8 mouse cellular contexts compared by ENCODE assay signal in the genomic region with DNA sequence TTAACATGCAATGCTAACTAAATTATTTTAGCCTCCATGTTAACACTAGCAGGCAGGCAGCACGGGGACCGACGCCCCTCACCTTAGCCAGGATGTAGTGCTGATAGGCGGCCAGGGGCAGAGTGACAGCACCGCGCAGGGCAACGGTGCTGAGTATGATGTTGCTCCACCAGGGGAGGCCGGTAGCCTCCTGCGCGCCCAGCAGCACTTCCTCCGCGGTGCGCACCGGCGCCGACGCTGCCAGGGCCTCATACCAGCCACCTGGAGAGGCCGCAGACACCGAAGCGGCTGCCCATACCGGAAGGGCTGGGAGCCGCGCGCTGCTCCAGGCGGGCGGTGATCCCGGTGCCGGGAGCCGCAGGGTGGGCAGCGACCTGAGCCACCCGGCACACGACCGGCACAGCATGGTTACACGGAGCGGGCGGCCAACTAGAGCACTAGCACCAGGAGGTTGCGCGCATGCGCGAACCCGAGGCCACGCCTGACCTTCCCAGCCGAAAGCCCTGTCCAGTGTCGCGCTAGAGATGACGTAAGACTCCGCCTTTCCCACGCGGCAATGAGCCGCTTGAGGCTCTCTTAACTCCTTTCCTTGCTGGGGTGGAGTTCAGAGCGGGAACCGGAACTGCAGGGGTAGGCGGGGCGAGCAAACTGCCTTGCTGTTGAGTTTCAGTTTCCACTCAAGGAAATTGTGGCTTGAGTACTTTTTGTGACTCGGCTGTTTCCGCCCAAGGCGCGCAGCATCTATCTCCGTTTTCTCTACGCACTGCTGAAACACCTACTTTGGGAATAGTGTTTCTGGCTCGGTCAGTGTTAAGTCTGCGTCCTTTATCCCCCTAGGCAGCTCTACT. TPM values are rescaled to one million over a fixed set of nuclear protein-coding genes. Genes with fewer than 3 reads are reported as not detected.
DNase-seq lines count a peak whose midpoint lies in the region; ATAC-seq and TF ChIP-seq lines count a peak whose summit lies in the region.

A gene (minus strand): TSS at position 468 of the 848 bp plus-strand sequence.

- no peak; the same call in 1 of the 2 replicates for TF ChIP-seq CTCF in gastrocnemius, adult 2 months (IDR thresholded peaks at IDR 0.05)
- TF ChIP-seq CTCF in hindbrain, postnatal 0 days (IDR thresholded peaks at IDR 0.05; ENCODE audit: low read depth) = peak; percentile 46
- TF ChIP-seq CTCF in left cerebral cortex, adult 2 months (IDR thresholded peaks at IDR 0.05) = no peak; the same call in 1 of the 2 replicates

- peaks cover 21% of the 10 kb centered on the region; the same call in 1 of the 2 replicates for H3K36me3 ChIP-seq in hindbrain, postnatal 0 days (ENCODE audit: insufficient read depth, low read length)

- H3K27me3 ChIP-seq in hindbrain, postnatal 0 days (ENCODE audit: insufficient read depth, low read length) = no peaks in the 10 kb centered on the region

- DNase-seq in ZHBTc4 (ENCODE audit: low read depth, low spot score) = peak; percentile 100
- peak; percentile 100 for DNase-seq in gastrocnemius, adult 2 months
- peak; percentile 99 for DNase-seq in hindbrain, postnatal 0 days (ENCODE audit: low spot score)
- DNase-seq in left cerebral cortex, adult 2 months (ENCODE audit: extremely low spot score in 1 of 2, low spot score in 2 of 2) = peak; percentile 98 to 99
- DNase-seq in right cerebral cortex, adult 2 months (ENCODE audit: low spot score in 2 of 2) = peak; percentile 99
- peak; percentile 99 for DNase-seq in urinary bladder, postnatal 14 days (ENCODE audit: low spot score)

- peak; percentile 97 for ATAC-seq in common myeloid progenitor, adult 5-6 weeks (replicated peaks; ENCODE audit: low read depth, poor library complexity, severe bottlenecking)
- ATAC-seq in hindbrain, postnatal 0 days = peak; percentile 97
- ATAC-seq in megakaryocyte, adult 5-6 weeks (ENCODE audit: poor library complexity, severe bottlenecking) = peak; percentile 95

- H3K9ac ChIP-seq in hindbrain, postnatal 0 days (replicated peaks; ENCODE audit: low read length) = peak within 1 kb of the TSS; percentile 81

- intact Hi-C loops in gastrocnemius, adult 2 months (cut with DNase I) = loop anchor here (1.0 kb wide), 1 partner anchor 143 kb away; a partner anchor contains a TSS
- intact Hi-C loops in left cerebral cortex, adult 2 months (cut with DNase I) = loop anchor here (1.0 to 10.0 kb wide), 4 partner anchors 143 to 711 kb away; a partner anchor contains a TSS

- no peaks in the 10 kb centered on the region for H3K4me1 ChIP-seq in hindbrain, postnatal 0 days (ENCODE audit: insufficient read depth, low read length)

- peak within 1 kb of the TSS; percentile 89 for H3K27ac ChIP-seq in gastrocnemius, adult 2 months
- H3K27ac ChIP-seq in hindbrain, postnatal 0 days = peak within 1 kb of the TSS; percentile 90
- peak within 1 kb of the TSS; percentile 86 for H3K27ac ChIP-seq in left cerebral cortex, adult 2 months

- H3K9me3 ChIP-seq in hindbrain, postnatal 0 days (ENCODE audit: low read length) = no peaks in the 10 kb centered on the region

- peak within 1 kb of the TSS; percentile 91 for H3K4me3 ChIP-seq in gastrocnemius, adult 2 months
- peak within 1 kb of the TSS; percentile 84 for H3K4me3 ChIP-seq in hindbrain, postnatal 0 days (ENCODE audit: low read length)
- H3K4me3 ChIP-seq in left cerebral cortex, adult 2 months = peak within 1 kb of the TSS; percentile 98

- H3K4me2 ChIP-seq in hindbrain, postnatal 0 days (ENCODE audit: low read depth, low read length) = peak within 1 kb of the TSS; percentile 69

- WGBS in hindbrain, postnatal 0 days = under 1% methylated on average over 62 of the region's 62 CpGs

RNA-seq across cellular contexts. Expression of the gene that starts here (rescaled TPM):
- total RNA-seq in common myeloid progenitor, adult 5-6 weeks (2017) = 19.7 and 25.8 TPM in 2 replicates
- 10 to 100 TPM in 1 of 2 experiments, 1 to 10 TPM in 1; 8.1 to 11.0 TPM for total RNA-seq in gastrocnemius, adult 2 months (2021)
- total RNA-seq in hindbrain, postnatal 0 days (2014; rRNA removed) = 65.1 and 87.5 TPM in 2 replicates
- polyA plus RNA-seq in hindbrain, postnatal 0 days (2015; fragmentation: Nextera tagmentation; extraction: Ambion mirVana) = 49.4 and 54.5 TPM in 2 replicates
- total RNA-seq in left cerebral cortex, adult 2 months (2021) = 10 to 100 TPM; 24.7 to 25.9 TPM
- total RNA-seq in megakaryocyte, adult 5-6 weeks (2015) = 13.4 and 19.3 TPM in 2 replicates
- 4.1 and 7.2 TPM in 2 replicates for total RNA-seq in megakaryocyte, adult 5-6 weeks (2017)

Comparison
In these comparisons a context has a peak if more than half of its experiments do, and no peak if none do; other contexts are left out.
1. Peak in every context shown above with its lines: DNase-seq, ATAC-seq, H3K4me3 ChIP-seq and H3K27ac ChIP-seq.